Mouse (Mus musculus) telencephalon, adult 2 months (tissue): ENCODE measurements around the gene Calhm2.
A peak's percentile ranks its signal among the peaks of the same experiment; 100 is the strongest.
"Not testable (repeated sequence)": the region's sequence is repeated elsewhere in the genome, so short reads cannot be mapped to it uniquely, and the experiment has no call there.

ENCODE experiments used
- DNase-seq: peaks from one replicate; pipeline ENCODE4 v3.0.0-alpha.2; 2011; ENCODE audit warnings: low read depth, low spot score

Gene Calhm2

DNA sequence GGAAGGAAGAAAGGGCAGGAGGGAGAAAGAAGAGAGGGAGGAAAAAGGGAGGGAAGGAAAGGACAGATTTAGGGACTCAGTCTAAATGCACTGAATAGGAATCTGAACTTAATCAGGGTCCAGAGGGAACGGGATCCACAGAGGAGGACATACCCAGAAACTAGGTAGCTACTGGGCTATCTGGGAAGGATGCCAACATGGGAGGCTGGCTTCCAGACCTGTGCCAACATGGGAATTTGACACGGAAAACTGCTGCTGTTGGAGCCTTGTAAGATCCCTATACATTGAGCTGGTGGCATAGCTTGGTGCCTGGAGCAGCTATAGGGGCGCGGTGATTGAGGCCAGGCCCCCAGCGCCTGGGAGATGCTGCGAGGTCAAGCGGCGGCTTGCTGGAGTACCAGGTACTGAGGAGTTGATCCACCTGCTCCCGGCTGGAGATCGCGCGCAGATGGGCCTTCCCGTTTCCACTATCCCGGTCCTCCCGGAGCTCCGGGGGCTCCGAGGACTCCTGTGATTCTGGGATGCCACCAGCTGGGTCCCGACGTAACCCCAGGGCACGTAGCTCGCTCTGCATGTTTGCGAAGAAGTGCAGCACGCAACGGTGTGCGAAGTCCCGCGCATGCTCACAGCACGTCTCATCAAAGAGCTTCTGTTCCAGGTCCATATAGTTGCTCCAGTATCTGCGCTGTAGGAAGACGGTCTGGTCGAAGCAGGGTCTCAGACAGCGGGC is 13.4 kb upstream of the Calhm2 start:
- no peak for DNase-seq

- no peak for DNase-seq
Measured at GRCm38 (mm10) chr19:47149854-47150253, 11.8 kb upstream of the Calhm2 start.

DNA sequence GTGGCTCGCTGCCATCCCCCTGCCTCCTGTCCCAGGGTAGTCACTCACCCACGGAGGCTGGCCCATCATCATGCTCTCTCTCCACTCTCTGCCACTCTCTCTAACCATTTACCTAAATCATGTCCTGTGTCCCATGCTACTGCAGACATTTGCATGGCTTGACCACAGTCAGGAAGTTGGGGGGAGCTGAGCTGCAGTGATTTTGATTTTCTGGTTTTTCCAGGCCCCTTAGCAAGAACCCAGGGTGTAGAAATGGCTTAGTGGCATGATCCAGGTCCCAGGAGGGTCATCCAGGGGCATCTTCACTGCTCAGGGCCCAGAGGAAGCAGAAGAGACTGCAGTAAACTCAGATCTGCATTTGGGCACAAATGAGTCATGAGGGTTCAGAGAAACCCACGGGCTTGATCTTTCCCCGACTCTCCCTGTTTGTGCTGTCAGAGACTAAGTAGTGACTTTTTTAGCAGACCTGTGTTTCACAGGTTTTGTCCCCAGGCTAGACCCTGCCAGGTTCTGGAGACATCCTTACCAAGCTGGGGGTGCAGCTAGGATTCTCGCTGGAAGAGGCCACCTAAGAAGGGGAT is 10.3 kb upstream of the Calhm2 start:
- no peak for DNase-seq

GRCm38 (mm10) chr19:47144154-47144553 is 6.1 kb upstream of the Calhm2 start, which contains the start of gene Calhm1:
Gene Calhm1, minus strand, starts transcription at chr19:47144254.
- no peak for DNase-seq

GRCm38 (mm10) chr19:47142438-47142837 is 4.3 kb upstream of the Calhm2 start:
- no peak for DNase-seq

DNA sequence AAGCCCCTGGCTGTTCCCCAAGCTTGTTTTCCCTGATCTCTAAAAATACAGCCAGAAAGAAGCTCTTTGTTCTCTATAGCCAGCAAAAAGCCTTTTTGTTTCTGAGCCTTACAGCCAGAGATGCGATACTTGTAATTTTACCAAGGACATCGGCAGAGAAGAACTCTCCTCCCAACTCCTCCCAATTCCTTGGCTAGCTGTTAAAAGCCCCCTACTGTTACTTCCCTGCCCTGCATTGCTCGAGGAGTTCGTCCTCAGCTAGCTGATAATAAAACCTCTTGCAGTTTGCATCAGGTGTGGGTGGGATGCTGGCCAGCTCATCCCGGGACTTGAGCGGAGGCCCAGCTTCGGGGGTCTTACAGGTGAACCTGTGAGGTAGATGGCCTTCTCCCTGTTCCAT is 1.5 kb upstream of the Calhm2 start:
- DNase-seq, result not testable (repeated sequence)

- DNase-seq, result peak; percentile 79
Measured at GRCm38 (mm10) chr19:47137051-47137581, 978 bp downstream of the Calhm2 start.

GRCm38 (mm10) chr19:47136170-47136569 is 1.9 kb downstream of the Calhm2 start:
- no peak for DNase-seq

DNA sequence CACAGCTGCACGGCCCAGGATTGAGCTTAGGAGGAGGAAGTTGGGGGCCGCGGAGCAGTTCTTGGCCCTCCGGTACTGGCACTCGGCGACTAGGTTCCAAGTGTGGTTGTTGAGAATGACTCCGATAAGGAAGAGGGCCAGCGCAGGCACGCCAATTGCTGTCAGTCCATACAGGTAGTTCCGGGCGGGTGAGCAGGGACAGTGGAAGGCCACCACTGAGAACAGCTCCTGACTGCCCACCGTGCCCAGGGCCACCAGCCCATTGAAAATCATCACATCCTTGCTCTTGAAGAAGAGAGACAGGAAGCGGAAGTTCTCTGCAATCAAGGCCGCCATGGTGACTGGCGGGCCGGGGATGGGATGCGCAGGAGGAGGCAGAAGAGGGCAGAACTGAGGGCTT is 2.5 kb downstream of the Calhm2 start:
- DNase-seq, result no peak

DNA sequence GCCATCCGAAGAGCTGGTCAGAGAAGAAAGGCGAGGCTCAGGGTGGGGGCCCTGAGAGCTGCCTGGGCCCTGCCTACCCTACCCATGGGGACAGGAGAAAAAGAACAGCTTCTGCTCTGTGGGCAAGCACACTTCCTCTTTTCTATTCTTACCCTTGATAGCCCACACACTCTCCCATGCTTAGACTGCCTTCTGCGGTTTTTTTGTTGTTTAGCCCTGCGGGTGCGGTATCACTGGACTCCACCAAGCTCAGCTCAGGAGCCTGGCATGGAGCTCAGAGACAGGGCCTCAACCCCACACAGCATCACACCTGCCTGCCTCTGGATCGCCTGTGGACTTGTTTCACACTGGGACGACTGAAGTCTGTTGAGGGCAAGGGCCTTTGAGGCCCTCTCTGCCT is 4.9 kb downstream of the Calhm2 start:
- DNase-seq, result no peak

- DNase-seq, result no peak
Measured at GRCm38 (mm10) chr19:47130551-47131125, 7.5 kb downstream of the Calhm2 start.

GRCm38 (mm10) chr19:47128835-47129234 is 9.3 kb downstream of the Calhm2 start:
- DNase-seq, result no peak

DNA sequence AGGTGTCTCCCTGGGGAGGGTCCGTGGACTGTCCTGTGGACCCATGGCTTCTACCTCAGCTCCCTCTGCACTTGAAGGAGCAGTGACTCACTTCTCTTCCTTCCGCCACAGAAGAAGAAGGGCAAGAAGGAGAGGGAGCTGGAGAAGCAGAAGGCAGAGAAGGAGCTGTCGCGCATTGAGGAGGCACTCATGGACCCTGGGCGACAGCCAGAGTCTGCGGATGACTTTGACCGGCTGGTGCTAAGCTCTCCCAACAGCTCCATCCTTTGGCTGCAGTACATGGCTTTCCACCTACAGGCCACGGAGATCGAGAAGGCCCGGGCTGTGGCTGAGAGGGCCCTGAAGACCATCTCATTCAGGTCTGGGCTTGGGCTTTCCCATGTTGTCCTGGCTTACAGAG is 9.9 kb downstream of the Calhm2 start:
- DNase-seq, result no peak

DNA sequence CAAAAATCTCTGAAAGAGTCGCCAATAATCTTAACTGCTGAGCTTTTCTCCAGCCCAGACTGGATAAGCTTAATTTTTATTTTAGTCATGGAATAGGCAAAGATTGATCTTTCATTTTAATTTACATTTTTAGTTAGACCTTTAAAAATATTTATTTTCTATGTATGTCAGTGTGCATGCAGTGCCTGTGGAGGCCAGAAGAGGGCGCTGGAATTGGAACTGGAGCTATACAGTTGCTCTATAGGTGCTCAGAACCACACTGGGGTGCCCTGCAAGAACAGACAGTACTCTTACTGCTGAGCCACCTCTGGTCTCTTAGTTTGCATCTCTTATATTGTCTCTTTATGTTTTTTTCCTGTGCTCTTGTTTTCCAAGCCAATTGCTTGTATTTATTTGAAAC is 15.3 kb downstream of the Calhm2 start:
- no peak for DNase-seq

DNA sequence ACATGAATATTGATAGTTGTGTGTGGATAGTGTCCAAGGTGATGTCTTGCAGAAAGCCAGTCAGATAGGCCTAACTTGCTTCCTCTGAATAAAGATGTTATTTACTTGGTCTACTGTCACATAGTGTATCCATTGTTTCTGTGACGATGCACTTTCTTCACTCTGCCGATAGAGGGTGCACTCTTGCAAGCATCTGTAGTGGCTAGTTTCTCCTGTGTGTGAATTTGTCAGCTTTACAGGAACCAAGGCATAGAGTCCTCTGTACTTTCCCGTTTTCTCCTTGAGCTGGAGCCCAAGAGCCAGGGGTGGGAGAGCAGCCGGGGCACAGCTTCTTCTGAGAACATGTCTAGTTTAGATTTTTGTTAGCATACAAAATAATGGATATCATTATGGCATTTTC is 17.0 kb downstream of the Calhm2 start:
- DNase-seq, result no peak

GRCm38 (mm10) chr19:47118634-47119033 is 19.5 kb downstream of the Calhm2 start:
- DNase-seq, result no peak

DNA sequence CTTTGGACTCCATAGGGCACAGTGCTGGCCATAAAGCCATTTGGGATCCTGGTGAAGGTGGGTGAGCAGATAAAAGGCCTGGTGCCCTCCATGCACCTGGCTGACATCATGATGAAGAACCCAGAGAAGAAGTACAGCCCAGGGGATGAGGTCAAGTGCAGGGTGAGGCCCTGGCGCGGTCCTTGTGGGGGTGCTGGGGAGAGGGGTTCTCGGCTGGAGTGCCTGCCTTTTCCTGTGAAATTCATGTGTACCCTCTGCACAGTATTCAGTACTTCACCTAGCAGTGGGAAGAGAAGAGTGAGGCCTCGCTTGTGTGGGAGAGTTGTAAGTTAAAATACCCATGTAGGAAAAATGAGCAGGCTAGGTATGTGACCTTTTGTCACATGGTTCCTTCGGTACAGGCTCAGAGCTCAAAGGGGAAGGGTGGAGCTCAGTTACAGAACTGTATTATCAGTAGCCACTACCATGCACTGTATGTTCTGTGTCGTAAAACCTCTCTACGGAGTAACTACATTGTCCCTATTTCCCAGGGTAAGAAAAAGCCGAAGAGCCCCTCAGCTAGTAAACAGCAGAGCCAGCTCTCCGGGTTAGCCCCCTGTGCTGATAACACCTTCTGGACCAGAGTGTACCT is 33.3 kb downstream of the Calhm2 start:
- no peak for DNase-seq

GRCm38 (mm10) chr19:47101080-47101479 is 37.0 kb downstream of the Calhm2 start:
- DNase-seq, result no peak

- peak; percentile 97 for DNase-seq
Measured at GRCm38 (mm10) chr19:47090550-47091156, 47.4 kb downstream of the Calhm2 start, which contains the start of the genes Usmg5 and Pdcd11. Gene Usmg5, minus strand, starts transcription at chr19:47090647. Gene Pdcd11, plus strand, starts transcription at chr19:47090768.

- DNase-seq, result no peak
Measured at GRCm38 (mm10) chr19:47089718-47090525, 48.2 kb downstream of the Calhm2 start.

DNA sequence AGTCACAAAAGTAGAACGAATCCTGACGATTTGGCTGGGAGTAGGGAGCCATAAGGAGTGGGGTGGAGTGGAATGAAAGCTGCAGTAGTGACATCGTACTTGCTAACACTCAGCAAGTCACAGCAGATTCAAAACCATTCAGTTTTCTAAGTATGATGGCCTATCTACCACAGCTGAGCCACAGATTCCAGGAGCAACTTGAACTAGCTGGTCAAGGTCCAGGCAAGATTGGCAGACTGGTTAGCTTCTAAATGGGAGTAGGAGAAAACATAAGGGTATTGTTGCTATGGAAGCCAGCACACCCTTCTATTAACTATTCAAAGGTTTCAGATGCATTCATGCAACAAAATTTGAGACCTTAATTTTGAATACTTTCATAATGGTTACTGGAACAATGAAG is 49.9 kb downstream of the Calhm2 start:
- no peak for DNase-seq
